Mouse (Mus musculus) kidney, embryonic 15.5 days (tissue): ENCODE data around the gene Slc9a6. TPM values are rescaled to one million over a fixed set of nuclear protein-coding genes. Genes with fewer than 3 reads are reported as not detected.

ENCODE experiments used
- ATAC-seq: fragments of 200-750 bp; cut with Nextera tagmentation; replicated peaks from 2 replicates; pipeline ENCODE4 v1.8.0; 2017; ENCODE audit warnings: moderate TSS enrichment; ENCODE audit not compliant: low FRiP score
- H3K27ac ChIP-seq: fragments of 300-500 bp; sonication (generic); 2 replicates; pipeline ENCODE4 v1.5.1; 2015; ENCODE audit warnings: mild to moderate bottlenecking, inconsistent platforms
- H3K27me3 ChIP-seq: fragments of 300-500 bp; sonication (generic); 2 replicates; pipeline ENCODE4 v1.6.1; 2015; ENCODE audit warnings: inconsistent platforms
- H3K36me3 ChIP-seq: fragments of 300-500 bp; sonication (generic); 2 replicates; pipeline ENCODE4 v1.6.1; 2015; ENCODE audit warnings: inconsistent platforms
- H3K4me1 ChIP-seq: fragments of 300-500 bp; sonication (generic); 2 replicates; pipeline ENCODE4 v1.6.1; 2015; ENCODE audit warnings: inconsistent platforms
- H3K4me2 ChIP-seq: fragments of 300-500 bp; sonication (generic); 2 replicates; pipeline ENCODE4 v1.6.1; 2015; ENCODE audit warnings: moderate library complexity, mild to moderate bottlenecking, inconsistent platforms
- H3K4me3 ChIP-seq: fragments of 300-500 bp; sonication (generic); replicated peaks from 2 replicates; pipeline ENCODE4 v1.5.1; 2015; ENCODE audit warnings: mild to moderate bottlenecking, inconsistent platforms
- H3K9ac ChIP-seq: fragments of 300-500 bp; sonication (generic); 2 replicates; pipeline ENCODE4 v1.6.1; 2015; ENCODE audit warnings: mild to moderate bottlenecking, inconsistent platforms
- H3K9me3 ChIP-seq: fragments of 300-500 bp; sonication (generic); replicated peaks from 2 replicates; pipeline ENCODE4 v1.6.1; 2016; ENCODE audit warnings: inconsistent platforms
- WGBS: fragments of 180-500 bp; shearing (Covaris S2); methylation state at CpG from one replicate; pipeline ENCODE4 v1.1.7; 2015; ENCODE audit warnings: mixed read lengths; 5-methylcytosine and 5-hydroxymethylcytosine counted together
- polyA plus RNA-seq: library from polyadenylated mRNA; unstranded; fragments of >200 nt; fragmentation: Nextera tagmentation; extraction: Ambion mirVana; gene quantifications from 2 replicates; pipeline ENCODE4 v1.2.1, GENCODE M21; 2015

The Slc9a6 gene
- polyA plus RNA-seq, 1 experiment from 2014 or later: 11.8 TPM

- Histone ChIP-seq H3K27me3 (no peaks in the 10 kb centered on the region), H3K4me2 (no peak overlapping the region), H3K36me3 (no peaks in the 10 kb centered on the region), H3K4me1 (no peaks in the 10 kb centered on the region), H3K4me3 (no peak overlapping the region), H3K27ac (0 out of 2 replicates have a peak overlapping the region, but pooled peaks have one; percentile 18), H3K9me3 (no peaks in the 10 kb centered on the region), H3K9ac (no peak overlapping the region)
- 67% methylated on average over 5 of the region's 5 CpGs for WGBS
- ATAC-seq: no peak
These were observed 58.5 kb downstream of the Slc9a6 start for GRCm38 (mm10) chrX:56668051-56668450.

GRCm38 (mm10) chrX:56668501-56668900 lies 58.9 kb downstream of the Slc9a6 start:
- no peaks in the 10 kb centered on the region for H3K36me3 ChIP-seq
- H3K9me3 ChIP-seq: no peaks in the 10 kb centered on the region
- H3K4me1 ChIP-seq: no peaks in the 10 kb centered on the region
- H3K27ac ChIP-seq: 0 out of 2 replicates have a peak overlapping the region, but pooled peaks have one; percentile 18
- no peak overlapping the region for H3K4me3 ChIP-seq
- WGBS: 76% methylated on average over 3 of the region's 3 CpGs
- ATAC-seq: no peak
- no peak overlapping the region for H3K4me2 ChIP-seq
- H3K9ac ChIP-seq: no peak overlapping the region
- no peaks in the 10 kb centered on the region for H3K27me3 ChIP-seq

GRCm38 (mm10) chrX:56675556-56675955 lies 66.0 kb downstream of the Slc9a6 start:
- Histone ChIP-seq H3K9me3 (no peaks in the 10 kb centered on the region), H3K27me3 (no peaks in the 10 kb centered on the region), H3K9ac (no peak overlapping the region), H3K27ac (no peak overlapping the region), H3K4me3 (no peak overlapping the region), H3K36me3 (no peaks in the 10 kb centered on the region), H3K4me2 (no peak overlapping the region), H3K4me1 (no peaks in the 10 kb centered on the region)
- no peak for ATAC-seq
- 72% methylated on average over 6 of the region's 6 CpGs for WGBS

DNA sequence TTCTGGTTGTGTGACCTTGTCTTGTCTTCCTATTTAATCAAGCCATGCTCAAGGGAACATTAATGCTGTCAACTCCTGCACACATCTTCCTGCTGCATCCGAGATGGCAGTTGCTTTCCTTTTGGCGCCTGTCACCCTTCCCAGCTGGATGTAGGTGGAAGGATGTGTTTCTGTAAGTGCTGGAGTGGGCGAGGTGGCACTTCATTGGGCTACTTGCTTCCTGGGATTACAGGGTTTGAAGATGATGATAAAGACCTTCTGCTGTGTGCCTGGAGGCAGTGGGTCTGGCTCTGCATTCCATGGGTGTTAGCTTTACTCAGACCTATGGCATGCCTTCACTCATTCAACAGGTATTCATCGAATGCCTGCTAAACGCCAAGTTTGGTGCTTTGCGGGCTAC lies 68.2 kb downstream of the Slc9a6 start:
- Histone ChIP-seq H3K9ac (no peak overlapping the region), H3K4me1 (no peaks in the 10 kb centered on the region), H3K27ac (no peak overlapping the region), H3K36me3 (no peaks in the 10 kb centered on the region), H3K4me3 (no peak overlapping the region), H3K27me3 (no peaks in the 10 kb centered on the region), H3K9me3 (no peaks in the 10 kb centered on the region), H3K4me2 (no peak overlapping the region)
- ATAC-seq: no peak
- 77% methylated on average over 6 of the region's 6 CpGs for WGBS

GRCm38 (mm10) chrX:56679066-56679465 lies 69.5 kb downstream of the Slc9a6 start:
- Histone ChIP-seq H3K4me2 (no peak overlapping the region), H3K9me3 (no peaks in the 10 kb centered on the region), H3K27me3 (no peaks in the 10 kb centered on the region), H3K27ac (no peak overlapping the region), H3K36me3 (no peaks in the 10 kb centered on the region), H3K9ac (no peak overlapping the region), H3K4me3 (no peak overlapping the region), H3K4me1 (no peaks in the 10 kb centered on the region)
- ATAC-seq: no peak
- 70% methylated on average over 6 of the region's 6 CpGs for WGBS

DNA sequence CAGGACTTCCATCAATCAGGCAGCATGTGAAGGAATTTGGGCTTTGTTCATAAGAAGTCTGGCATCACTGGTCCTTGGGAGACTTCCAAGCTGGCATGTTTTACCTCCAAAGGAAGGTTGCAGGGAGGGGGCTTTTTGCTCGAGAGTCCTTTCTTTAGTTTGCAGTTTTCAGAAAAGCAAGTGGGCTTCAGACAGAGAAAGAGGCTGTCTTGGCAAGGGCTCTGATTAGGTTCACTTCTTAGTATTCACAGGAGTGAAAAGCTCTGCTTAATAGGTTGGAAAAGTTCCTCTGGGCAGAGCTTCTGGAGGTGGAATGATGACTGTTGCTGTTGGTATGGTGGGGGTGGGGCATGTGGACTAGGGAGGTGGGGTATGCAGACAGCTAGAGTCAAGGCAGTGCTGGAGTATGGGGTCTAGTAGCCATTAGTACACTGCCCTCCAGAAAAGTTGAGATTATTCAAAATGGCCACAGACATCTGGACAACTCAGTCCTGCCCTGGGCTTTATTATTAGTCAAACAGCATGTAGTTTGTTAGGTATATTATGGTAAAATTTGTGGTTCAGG lies 72.7 kb downstream of the Slc9a6 start:
- 79% methylated on average over 1 of the region's 1 CpGs for WGBS
- Histone ChIP-seq H3K27me3 (no peaks in the 10 kb centered on the region), H3K4me2 (no peak overlapping the region), H3K27ac (no peak overlapping the region), H3K4me1 (no peaks in the 10 kb centered on the region), H3K36me3 (no peaks in the 10 kb centered on the region), H3K9ac (no peak overlapping the region), H3K9me3 (no peaks in the 10 kb centered on the region), H3K4me3 (no peak overlapping the region)
- ATAC-seq: no peak

GRCm38 (mm10) chrX:56683521-56683920 lies 74.0 kb downstream of the Slc9a6 start:
- no peaks in the 10 kb centered on the region for H3K36me3 ChIP-seq
- H3K4me2 ChIP-seq: no peak overlapping the region
- H3K9ac ChIP-seq: no peak overlapping the region
- H3K4me1 ChIP-seq: no peaks in the 10 kb centered on the region
- H3K9me3 ChIP-seq: no peaks in the 10 kb centered on the region
- ATAC-seq: no peak
- H3K27me3 ChIP-seq: no peaks in the 10 kb centered on the region
- no peak overlapping the region for H3K27ac ChIP-seq
- WGBS: 88% methylated on average over 10 of the region's 10 CpGs
- H3K4me3 ChIP-seq: no peak overlapping the region

DNA sequence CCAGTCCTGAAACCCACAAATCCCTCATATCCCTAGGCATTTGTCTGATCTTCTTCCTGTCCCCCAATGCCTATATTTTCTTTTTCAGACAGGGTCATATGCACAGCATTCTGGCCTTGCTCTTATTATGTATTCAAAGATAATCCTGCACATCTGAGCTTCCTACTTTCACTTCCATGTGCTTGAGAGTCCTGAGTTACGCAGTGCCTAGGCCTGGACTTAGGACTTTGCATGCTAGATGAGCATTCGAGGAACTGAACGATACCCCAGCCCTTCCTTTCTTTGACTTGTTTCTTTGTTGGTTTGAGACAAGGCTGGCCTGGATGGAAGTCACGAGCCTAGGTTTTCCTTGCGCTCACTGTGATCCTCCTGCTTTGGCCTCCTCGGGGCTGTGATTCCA lies 83.0 kb downstream of the Slc9a6 start:
- no peak overlapping the region for H3K4me2 ChIP-seq
- no peaks in the 10 kb centered on the region for H3K36me3 ChIP-seq
- ATAC-seq: no peak

DNA sequence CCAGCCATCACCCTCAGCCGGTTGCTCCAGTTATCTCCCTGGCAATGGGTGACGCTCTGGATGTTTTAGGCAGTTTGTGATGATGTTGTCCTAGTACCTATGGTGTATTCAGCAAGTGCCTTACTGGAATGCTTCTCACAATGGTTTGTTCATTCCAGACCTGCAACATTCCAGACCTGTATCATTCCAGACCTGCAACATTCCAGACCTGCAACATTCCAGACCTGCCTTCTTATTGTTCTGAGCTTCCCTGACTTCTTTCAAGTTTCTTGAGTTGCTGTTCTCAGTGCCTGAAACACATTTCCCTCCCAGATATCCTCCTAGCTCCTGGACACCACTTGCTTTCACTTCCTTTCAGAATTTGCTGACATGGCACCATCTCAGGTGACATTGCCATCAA lies 85.0 kb downstream of the Slc9a6 start:
- ATAC-seq: no peak
- Histone ChIP-seq H3K36me3 (no peaks in the 10 kb centered on the region), H3K4me3 (no peak overlapping the region), H3K4me2 (no peak overlapping the region), H3K9ac (no peak overlapping the region), H3K27ac (no peak overlapping the region), H3K4me1 (no peaks in the 10 kb centered on the region), H3K27me3 (no peaks in the 10 kb centered on the region), H3K9me3 (no peaks in the 10 kb centered on the region)
- WGBS: 88% methylated on average over 2 of the region's 2 CpGs

More for the DNA sequence above, 83.0 kb downstream of the Slc9a6 start:
- H3K4me3 ChIP-seq: no peak overlapping the region
- no peaks in the 10 kb centered on the region for H3K9me3 ChIP-seq
- 91% methylated on average over 6 of the region's 6 CpGs for WGBS
- H3K9ac ChIP-seq: no peak overlapping the region
- no peak overlapping the region for H3K27ac ChIP-seq
- H3K27me3 ChIP-seq: no peaks in the 10 kb centered on the region
- no peaks in the 10 kb centered on the region for H3K4me1 ChIP-seq

DNA sequence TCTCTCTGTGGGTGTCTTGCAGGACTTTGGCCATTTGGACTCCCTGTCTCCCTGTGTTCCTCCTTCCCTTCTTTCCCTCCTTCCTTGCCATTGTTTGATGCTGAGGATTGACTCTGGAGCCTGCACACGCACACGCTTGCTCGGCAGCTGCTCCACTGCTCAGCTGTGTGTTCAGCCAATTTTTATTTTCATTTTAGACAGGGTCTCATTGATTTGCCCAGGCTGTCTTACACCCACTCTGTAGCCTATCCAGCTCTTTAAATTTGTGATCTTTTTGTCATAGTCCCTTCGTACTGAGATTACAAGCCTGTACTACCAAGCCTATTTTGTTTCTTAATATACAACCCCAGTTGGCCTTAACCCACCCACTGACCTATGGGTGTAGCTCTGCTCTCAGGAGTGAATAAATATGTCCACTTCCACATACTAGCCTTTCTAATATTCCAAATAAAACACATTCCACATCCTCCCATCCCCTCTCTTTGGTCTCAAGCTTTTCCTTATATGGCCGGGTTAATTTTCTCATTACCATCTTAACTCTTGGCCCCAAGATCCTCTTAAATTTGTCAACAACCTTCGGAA lies 87.7 kb downstream of the Slc9a6 start:
- ATAC-seq: 0 out of 2 replicates have a peak, but pooled peaks have one; percentile 22
- H3K4me2 ChIP-seq: no peak overlapping the region
- H3K27me3 ChIP-seq: 0 out of 2 replicates have a peak, but pooled peaks cover 3% of the 10 kb centered on the region
- no peaks in the 10 kb centered on the region for H3K4me1 ChIP-seq
- H3K4me3 ChIP-seq: no peak overlapping the region
- H3K27ac ChIP-seq: no peak overlapping the region
- no peak overlapping the region for H3K9ac ChIP-seq
- H3K36me3 ChIP-seq: no peaks in the 10 kb centered on the region
- WGBS: 64% methylated on average over 6 of the region's 6 CpGs
- H3K9me3 ChIP-seq: no peaks in the 10 kb centered on the region

DNA sequence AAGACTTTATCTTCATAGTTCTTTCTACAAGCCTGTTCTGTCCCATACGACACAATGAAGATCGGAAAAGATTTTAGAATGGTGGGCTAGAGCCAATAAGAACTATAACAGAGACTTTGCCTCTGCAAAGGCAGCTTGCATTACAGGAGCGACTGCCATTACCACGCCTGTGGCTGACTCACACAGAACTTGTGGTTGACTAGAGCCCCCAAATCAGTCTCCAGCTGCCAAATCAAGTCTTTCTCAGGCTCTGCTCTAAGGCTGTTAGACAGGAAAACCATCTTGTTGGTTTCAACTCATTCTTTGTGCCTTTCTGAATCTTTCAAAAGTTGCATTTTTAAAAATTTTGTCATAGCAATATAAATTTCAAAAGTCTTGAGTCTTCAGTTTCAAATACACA lies 88.3 kb downstream of the Slc9a6 start:
- WGBS: 62% methylated on average over 4 of the region's 4 CpGs
- H3K27ac ChIP-seq: no peak overlapping the region
- ATAC-seq: no peak

DNA sequence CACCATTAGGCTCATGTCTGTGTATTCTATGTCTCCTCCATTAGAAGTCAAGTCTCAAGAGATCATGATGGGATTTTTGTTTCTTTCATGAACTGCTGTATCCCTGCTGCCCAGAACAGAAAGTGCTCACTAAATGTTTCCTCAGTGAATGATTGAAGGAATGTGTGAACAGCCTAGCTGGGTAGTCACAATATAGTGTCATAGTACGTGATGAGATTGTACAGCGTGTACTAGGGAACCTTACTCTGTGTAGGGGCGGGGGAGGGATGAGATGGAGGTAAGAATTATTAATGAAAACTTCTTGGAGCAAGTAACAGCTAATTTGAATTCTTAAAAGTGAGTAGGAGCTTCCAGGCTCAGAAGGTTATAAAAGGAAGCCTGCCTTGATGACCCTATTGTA lies 91.7 kb downstream of the Slc9a6 start:
- Histone ChIP-seq H3K9ac (no peak overlapping the region), H3K4me3 (no peak overlapping the region), H3K27ac (no peak overlapping the region), H3K4me1 (no peaks in the 10 kb centered on the region), H3K4me2 (no peak overlapping the region), H3K36me3 (no peaks in the 10 kb centered on the region), H3K27me3 (0 out of 2 replicates have a peak, but pooled peaks cover 3% of the 10 kb centered on the region), H3K9me3 (no peaks in the 10 kb centered on the region)
- 66% methylated on average over 3 of the region's 3 CpGs for WGBS
- no peak for ATAC-seq

More for the DNA sequence above, 88.3 kb downstream of the Slc9a6 start:
- Histone ChIP-seq H3K36me3 (no peaks in the 10 kb centered on the region), H3K9me3 (no peaks in the 10 kb centered on the region), H3K27me3 (0 out of 2 replicates have a peak, but pooled peaks cover 3% of the 10 kb centered on the region), H3K9ac (no peak overlapping the region), H3K4me2 (no peak overlapping the region), H3K4me3 (no peak overlapping the region), H3K4me1 (no peaks in the 10 kb centered on the region)
